Mouse (Mus musculus) ES-E14 (cell line): ENCODE results near the gene Mlf1.

Source experiments
- HCFC1 ChIP-seq: IDR thresholded peaks from 2 replicates; pipeline ENCODE4 v1.6.1; 2012; ENCODE audit warnings: low read length, inconsistent platforms, borderline replicate concordance; ENCODE audit not compliant: insufficient read depth
- ZC3H11A ChIP-seq: IDR thresholded peaks from 2 replicates; pipeline ENCODE4 v1.6.1; 2012; ENCODE audit warnings: low read depth, mild to moderate bottlenecking, inconsistent platforms, low read length, borderline replicate concordance
- ZNF384 ChIP-seq: IDR thresholded peaks from 2 replicates; pipeline ENCODE4 v1.6.1; 2012; ENCODE audit warnings: low read depth, low read length, inconsistent platforms

GRCm38 (mm10) chr3:67434011-67434410 lies 60.1 kb downstream of the Mlf1 start:
- TF ChIP-seq HCFC1 (no peak), ZNF384 (no peak), ZC3H11A (no peak)
